Comparison of ENCODE assay signal across 39 mouse cellular contexts in genomic region chr6:129825559-129825958, GRCm38 (mm10). TPM values are rescaled to one million over a fixed set of nuclear protein-coding genes. Genes with fewer than 3 reads are reported as not detected.
DNase-seq lines count a peak whose midpoint lies in the region; ATAC-seq and TF ChIP-seq lines count a peak whose summit lies in the region.
"Had no signal": no experiment of that assay in that cellular context is flagged by ENCODE, and none has a peak within 500 bp of the region (broad histone marks: within the 10 kb centered on the region; RNA-seq: fewer than 3 reads in every experiment).

No protein-coding gene starts in this region.

- no peak for TF ChIP-seq POLR2A in heart, adult 2 months (IDR thresholded peaks at IDR 0.05; ENCODE audit: insufficient read depth, low read depth, low read length)

- H3K4me1 ChIP-seq in heart, adult 2 months (ENCODE audit: control insufficient read depth, insufficient read depth, low read length), result no peaks in the 10 kb centered on the region
- no peaks in the 10 kb centered on the region for H3K4me1 ChIP-seq in liver, postnatal 0 days (ENCODE audit: insufficient read depth)
- H3K4me1 ChIP-seq in forebrain, embryonic 15.5 days, result no peaks in the 10 kb centered on the region
- H3K4me1 ChIP-seq: kidney, embryonic 15.5 days; liver, embryonic 13.5 days; midbrain, embryonic 10.5 days; midbrain, embryonic 15.5 days; neural tube, embryonic 12.5 days had no signal

- 0 out of 2 replicates have a peak, but pooled peaks have one; percentile 23 for TF ChIP-seq CTCF in heart, adult 2 months (IDR thresholded peaks at IDR 0.05)
- TF ChIP-seq CTCF in liver, postnatal 0 days (IDR thresholded peaks at IDR 0.05; ENCODE audit: low read depth), result peak; percentile 17

- intact Hi-C loops in heart, adult 2 months (cut with DNase I), result no loop called here
- intact Hi-C loops in heart, postnatal 10 days (cut with DNase I), result no loop called here

- no peak overlapping the region for H3K4me2 ChIP-seq in liver, postnatal 0 days (ENCODE audit: low read depth, low read length)
- no peak overlapping the region for H3K4me2 ChIP-seq in forebrain, embryonic 15.5 days (replicated peaks)
- H3K4me2 ChIP-seq: kidney, embryonic 15.5 days; liver, embryonic 13.5 days; midbrain, embryonic 15.5 days; neural tube, embryonic 12.5 days had no signal

- ATAC-seq in liver, postnatal 0 days, result no peak
- no peak for ATAC-seq in forebrain, embryonic 15.5 days (replicated peaks)
- ATAC-seq: hindbrain, postnatal 0 days; midbrain, embryonic 15.5 days had no signal

- no peak overlapping the region for H3K4me3 ChIP-seq in heart, adult 2 months
- no peak overlapping the region for H3K4me3 ChIP-seq in liver, postnatal 0 days (ENCODE audit: low read depth, low read length)
- H3K4me3 ChIP-seq in forebrain, embryonic 15.5 days, result no peak overlapping the region
- H3K4me3 ChIP-seq: erythroblast, embryonic 14.5 days; kidney, embryonic 15.5 days; liver, embryonic 13.5 days; midbrain, embryonic 10.5 days; midbrain, embryonic 15.5 days; neural tube, embryonic 12.5 days had no signal

- WGBS in heart, adult 2 months, result 69% methylated on average over 1 of the region's 1 CpGs
- 78% methylated on average over 1 of the region's 1 CpGs for WGBS in liver, postnatal 0 days (ENCODE audit: insufficient replicate concordance)
- WGBS in forebrain, embryonic 15.5 days, result 90% methylated on average over 1 of the region's 1 CpGs

- H3K27me3 ChIP-seq in heart, adult 2 months (ENCODE audit: control insufficient read depth, insufficient read depth, low read length), result no peaks in the 10 kb centered on the region
- no peaks in the 10 kb centered on the region for H3K27me3 ChIP-seq in liver, postnatal 0 days (ENCODE audit: insufficient read depth, low read length)
- no peaks in the 10 kb centered on the region for H3K27me3 ChIP-seq in splenic B cell, adult 2 months (ENCODE audit: control insufficient read depth, insufficient read depth, low read length, poor library complexity, severe bottlenecking)
- no peaks in the 10 kb centered on the region for H3K27me3 ChIP-seq in forebrain, embryonic 15.5 days
- H3K27me3 ChIP-seq: kidney, embryonic 15.5 days; liver, embryonic 13.5 days; midbrain, embryonic 15.5 days; neural tube, embryonic 12.5 days had no signal

- no peaks in the 10 kb centered on the region for H3K36me3 ChIP-seq in heart, adult 2 months (ENCODE audit: control insufficient read depth, insufficient read depth, low read length)
- no peaks in the 10 kb centered on the region for H3K36me3 ChIP-seq in liver, postnatal 0 days (replicated peaks; ENCODE audit: insufficient read depth, low read length)
- no peaks in the 10 kb centered on the region for H3K36me3 ChIP-seq in splenic B cell, adult 2 months (ENCODE audit: control insufficient read depth, insufficient read depth, low read length, poor library complexity, severe bottlenecking)
- no peaks in the 10 kb centered on the region for H3K36me3 ChIP-seq in forebrain, embryonic 15.5 days
- H3K36me3 ChIP-seq: kidney, embryonic 15.5 days; liver, embryonic 13.5 days; midbrain, embryonic 10.5 days; midbrain, embryonic 15.5 days; neural tube, embryonic 12.5 days had no signal

- H3K79me2 ChIP-seq in heart, adult 2 months (replicated peaks; ENCODE audit: control insufficient read depth, insufficient read depth, low read length), result no peaks in the 10 kb centered on the region

- no peak overlapping the region for H3K27ac ChIP-seq in heart, adult 2 months
- no peak overlapping the region for H3K27ac ChIP-seq in liver, postnatal 0 days (ENCODE audit: low read depth)
- H3K27ac ChIP-seq in forebrain, embryonic 15.5 days (replicated peaks), result no peak overlapping the region
- H3K27ac ChIP-seq: hindbrain, postnatal 0 days; kidney, embryonic 15.5 days; liver, embryonic 13.5 days; macrophage; midbrain, embryonic 10.5 days; midbrain, embryonic 15.5 days; neural tube, embryonic 12.5 days had no signal

- no peak for DNase-seq in heart, adult 2 months
- DNase-seq in heart, postnatal 10 days, result no peak
- no peak for DNase-seq in liver, postnatal 0 days
- no peak for DNase-seq in liver
- peak; percentile 1 for DNase-seq in brain, adult 2 months (ENCODE audit: low read depth, low spot score)
- peak; percentile 23 for DNase-seq in splenic B cell, adult 2 months (ENCODE audit: low read depth, low spot score)
- DNase-seq in thymus, postnatal 0 days (ENCODE audit: low spot score), result no peak
- DNase-seq: adrenal gland, postnatal 25 days; cerebellum, adult 18-20 months; cerebellum, postnatal 14 days; gastrocnemius, postnatal 10 days; kidney, adult 11 months; kidney, postnatal 36 days; left cerebral cortex, postnatal 4 days; liver, embryonic 13.5 days; lung, adult 2 months; lung, postnatal 10 days; thymus, postnatal 14 days had no signal

- H3K9me3 ChIP-seq in liver, postnatal 0 days (ENCODE audit: low read length), result peaks cover 2% of the 10 kb centered on the region; the same call in 1 of the 2 replicates
- 0 out of 2 replicates have a peak, but pooled peaks cover 4% of the 10 kb centered on the region for H3K9me3 ChIP-seq in forebrain, embryonic 15.5 days
- H3K9me3 ChIP-seq: kidney, embryonic 15.5 days; liver, embryonic 13.5 days had no signal

- no peak overlapping the region for H3K9ac ChIP-seq in heart, adult 2 months (ENCODE audit: low read depth, low read length)
- H3K9ac ChIP-seq in liver, postnatal 0 days (replicated peaks), result no peak overlapping the region
- H3K9ac ChIP-seq in forebrain, embryonic 15.5 days (replicated peaks), result no peak overlapping the region
- H3K9ac ChIP-seq: kidney, embryonic 15.5 days; liver, embryonic 13.5 days; midbrain, embryonic 15.5 days; neural tube, embryonic 12.5 days had no signal

- TF ChIP-seq EP300 in heart, adult 2 months (IDR thresholded peaks at IDR 0.05; ENCODE audit: insufficient read depth, low read depth, low read length), result no peak
- TF ChIP-seq EP300 in liver, postnatal 0 days (IDR thresholded peaks at IDR 0.05; ENCODE audit: low read depth), result no peak

RNA-seq across cellular contexts. Expression of gene Gm17631, which starts 36.9 kb away (rescaled TPM):
- total RNA-seq in heart, adult 2 months (2021), result not detected
- not detected in 2 replicates for polyA plus RNA-seq in heart, adult 2 months (2012; rRNA removed)
- not detected for total RNA-seq in heart, postnatal 10 days (2021)
- polyA plus RNA-seq in liver, postnatal 0 days (2015; fragmentation: Nextera tagmentation; extraction: Ambion mirVana), result not detected in 2 replicates
- polyA plus RNA-seq in thymus, postnatal 0 days (2015; fragmentation: Nextera tagmentation; extraction: Ambion mirVana), result not detected in 2 replicates
- not detected in 2 replicates for polyA plus RNA-seq in forebrain, embryonic 15.5 days (2015; fragmentation: Nextera tagmentation; extraction: Ambion mirVana)
- total RNA-seq: adrenal gland, postnatal 25 days; gastrocnemius, postnatal 10 days; heart, postnatal 25 days; hindbrain, postnatal 0 days; layer of hippocampus, adult 8-10 months; left cerebral cortex, adult 8-10 months; left cerebral cortex, postnatal 4 days had no signal
- polyA plus RNA-seq: brain, embryonic 14.5 days; cortical plate, adult 2 months; embryonic facial prominence, embryonic 14.5 days; erythroblast, embryonic 14.5 days; forebrain, embryonic 11.5 days; gonadal fat pad, adult 2 months; heart, embryonic 14.5 days; hindbrain, embryonic 11.5 days; hindbrain, postnatal 0 days; kidney, embryonic 15.5 days; limb, embryonic 14.5 days; liver, embryonic 13.5 days; lung, adult 2 months; macrophage; midbrain, embryonic 10.5 days; midbrain, embryonic 15.5 days; neural tube, embryonic 12.5 days; stomach, embryonic 14.5 days; urinary bladder, adult 2 months had no signal

RNA-seq across cellular contexts. Expression of gene Gm156, which starts 41.5 kb away (rescaled TPM):
- not detected for total RNA-seq in heart, adult 2 months (2021)
- not detected in 2 replicates for polyA plus RNA-seq in heart, adult 2 months (2012; rRNA removed)
- not detected for total RNA-seq in heart, postnatal 10 days (2021)
- polyA plus RNA-seq in liver, postnatal 0 days (2015; fragmentation: Nextera tagmentation; extraction: Ambion mirVana), result not detected in 2 replicates
- 0.21 and 0.41 TPM in 2 replicates for polyA plus RNA-seq in thymus, postnatal 0 days (2015; fragmentation: Nextera tagmentation; extraction: Ambion mirVana)
- not detected in 2 replicates for polyA plus RNA-seq in forebrain, embryonic 15.5 days (2015; fragmentation: Nextera tagmentation; extraction: Ambion mirVana)
- total RNA-seq: adrenal gland, postnatal 25 days; gastrocnemius, postnatal 10 days; heart, postnatal 25 days; hindbrain, postnatal 0 days; layer of hippocampus, adult 8-10 months; left cerebral cortex, adult 8-10 months; left cerebral cortex, postnatal 4 days had no signal
- polyA plus RNA-seq: brain, embryonic 14.5 days; cortical plate, adult 2 months; embryonic facial prominence, embryonic 14.5 days; erythroblast, embryonic 14.5 days; forebrain, embryonic 11.5 days; gonadal fat pad, adult 2 months; heart, embryonic 14.5 days; hindbrain, embryonic 11.5 days; hindbrain, postnatal 0 days; kidney, embryonic 15.5 days; limb, embryonic 14.5 days; liver, embryonic 13.5 days; lung, adult 2 months; macrophage; midbrain, embryonic 10.5 days; midbrain, embryonic 15.5 days; neural tube, embryonic 12.5 days; stomach, embryonic 14.5 days; urinary bladder, adult 2 months had no signal

RNA-seq across cellular contexts. Expression of gene Klra17, which starts 50.9 kb away (rescaled TPM):
- not detected for total RNA-seq in heart, adult 2 months (2021)
- polyA plus RNA-seq in heart, adult 2 months (2012; rRNA removed), result not detected in 2 replicates
- not detected for total RNA-seq in heart, postnatal 10 days (2021)
- polyA plus RNA-seq in liver, postnatal 0 days (2015; fragmentation: Nextera tagmentation; extraction: Ambion mirVana), result 0.39 and 0.41 TPM in 2 replicates
- polyA plus RNA-seq in thymus, postnatal 0 days (2015; fragmentation: Nextera tagmentation; extraction: Ambion mirVana), result not detected in 2 replicates
- polyA plus RNA-seq in forebrain, embryonic 15.5 days (2015; fragmentation: Nextera tagmentation; extraction: Ambion mirVana), result not detected in 2 replicates
- total RNA-seq: adrenal gland, postnatal 25 days; heart, postnatal 25 days; hindbrain, postnatal 0 days; layer of hippocampus, adult 8-10 months; left cerebral cortex, adult 8-10 months; left cerebral cortex, postnatal 4 days had no signal
- polyA plus RNA-seq: brain, embryonic 14.5 days; cortical plate, adult 2 months; embryonic facial prominence, embryonic 14.5 days; erythroblast, embryonic 14.5 days; forebrain, embryonic 11.5 days; heart, embryonic 14.5 days; hindbrain, embryonic 11.5 days; hindbrain, postnatal 0 days; kidney, embryonic 15.5 days; midbrain, embryonic 10.5 days; midbrain, embryonic 15.5 days; neural tube, embryonic 12.5 days; stomach, embryonic 14.5 days had no signal

Comparison
In these comparisons a context has a peak if more than half of its experiments do, and no peak if none do; other contexts are left out.
1. DNase-seq: peak in brain, adult 2 months (single experiment) and splenic B cell, adult 2 months (single experiment); none in heart, adult 2 months (0 of 2), heart, postnatal 10 days (0 of 2), liver, postnatal 0 days (single experiment), liver (single experiment) and thymus, postnatal 0 days (single experiment).